Mouse (Mus musculus): ENCODE data around the gene Fthl17a. TPM values are rescaled to one million over a fixed set of nuclear protein-coding genes. Genes with fewer than 3 reads are reported as not detected.

Gene Fthl17a
- not detected in 2 replicates for polyA plus RNA-seq (2015; fragmentation: Nextera tagmentation; extraction: Ambion mirVana)

DNA sequence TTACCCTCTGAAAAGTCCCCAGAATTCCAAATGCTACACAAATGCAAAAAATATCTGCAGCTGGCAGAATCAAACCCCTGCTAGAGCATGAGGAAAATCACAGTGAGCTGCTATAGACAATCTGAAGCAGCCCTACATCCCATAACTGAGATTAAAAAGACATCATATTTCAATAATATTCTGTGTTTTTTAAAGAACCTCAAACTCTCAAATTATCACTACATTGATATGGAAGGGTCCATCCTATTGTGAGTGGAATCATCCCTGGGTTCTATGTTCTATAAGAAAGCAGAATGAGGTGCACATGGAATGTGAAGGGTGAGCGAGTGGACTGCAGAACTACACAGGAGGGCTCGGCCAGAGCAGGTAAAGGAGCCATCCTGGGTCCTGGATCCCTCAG, at the start of gene Fthl17a:
Gene Fthl17a (plus strand): TSS at position 301 of the 400 bp plus-strand sequence.

